Mouse (Mus musculus) heart, postnatal 4 days (tissue): ENCODE measurements around the gene Celf5. TPM values are rescaled to one million over a fixed set of nuclear protein-coding genes. Genes with fewer than 3 reads are reported as not detected.

Experiments
- DNase-seq: peaks from one replicate; pipeline ENCODE4 v3.0.0; 2021
- total RNA-seq, 2 experiments: library from RNA; stranded (reverse); gene quantifications; 2 replicates each; pipeline ENCODE4 v1.2.3; 2021

The Celf5 gene
- total RNA-seq, 2 experiments from 2014 or later = 0.09 to 0.33 TPM

DNA sequence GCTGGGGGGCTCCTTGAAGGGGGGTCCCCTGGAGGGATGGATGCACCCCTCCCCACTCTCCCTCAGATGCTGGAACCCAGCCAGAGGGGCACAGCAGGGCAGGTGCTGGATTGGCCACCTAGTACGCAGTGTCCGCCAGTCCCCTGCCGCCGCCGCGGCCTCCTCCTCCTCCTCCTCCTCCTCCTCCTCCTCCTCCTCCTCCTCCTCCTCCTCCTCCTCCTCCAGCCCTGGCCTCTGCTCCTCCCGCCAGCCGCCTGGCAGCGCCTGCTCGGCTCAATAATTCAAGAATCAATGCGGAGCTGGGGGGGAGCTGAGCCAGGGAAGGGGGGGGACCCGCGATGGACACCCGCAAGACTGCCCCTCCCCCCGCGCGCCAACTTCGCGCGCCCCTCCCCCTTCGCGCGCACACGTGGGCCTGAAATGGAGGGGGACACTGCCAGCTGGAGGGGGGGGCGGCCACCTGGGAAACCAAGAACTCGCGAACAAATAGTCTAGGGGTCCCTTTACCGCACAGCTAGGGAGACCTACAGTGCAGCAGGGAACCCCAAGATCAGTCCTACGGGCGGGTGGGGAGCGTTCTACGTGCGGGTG, 56.3 kb downstream of the Celf5 start:
- DNase-seq = peak; percentile 53

DNA sequence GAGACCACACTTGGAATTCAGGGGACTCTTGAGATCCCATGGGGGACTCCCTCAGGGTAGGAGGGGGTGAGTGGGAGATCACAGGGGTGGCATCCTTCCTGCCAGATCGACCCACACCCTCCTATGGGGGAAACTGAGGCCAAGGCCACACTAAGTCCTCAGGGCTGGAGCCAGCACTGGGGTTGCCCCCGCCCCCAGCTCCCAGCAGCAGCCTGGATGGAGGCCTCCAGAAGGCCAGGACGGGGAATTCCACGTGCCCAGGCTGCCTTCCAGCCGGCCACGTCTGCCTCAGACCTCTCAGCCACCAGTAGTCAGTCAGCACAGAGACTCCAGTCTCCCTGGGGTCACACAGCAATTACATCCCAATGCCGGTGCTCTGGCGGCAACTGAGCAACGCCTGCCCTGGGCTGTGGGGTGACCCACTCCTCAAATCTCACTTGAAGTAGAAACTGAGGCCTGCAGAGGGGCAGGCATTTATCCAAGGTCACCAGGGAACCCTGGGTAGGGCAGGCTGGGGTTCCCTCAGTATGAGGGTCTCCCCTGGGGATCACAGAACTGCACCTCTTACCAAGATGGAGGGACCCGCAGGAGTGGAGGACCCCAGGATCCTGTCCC, 57.2 kb downstream of the Celf5 start:
- peak; percentile 64 for DNase-seq

DNA sequence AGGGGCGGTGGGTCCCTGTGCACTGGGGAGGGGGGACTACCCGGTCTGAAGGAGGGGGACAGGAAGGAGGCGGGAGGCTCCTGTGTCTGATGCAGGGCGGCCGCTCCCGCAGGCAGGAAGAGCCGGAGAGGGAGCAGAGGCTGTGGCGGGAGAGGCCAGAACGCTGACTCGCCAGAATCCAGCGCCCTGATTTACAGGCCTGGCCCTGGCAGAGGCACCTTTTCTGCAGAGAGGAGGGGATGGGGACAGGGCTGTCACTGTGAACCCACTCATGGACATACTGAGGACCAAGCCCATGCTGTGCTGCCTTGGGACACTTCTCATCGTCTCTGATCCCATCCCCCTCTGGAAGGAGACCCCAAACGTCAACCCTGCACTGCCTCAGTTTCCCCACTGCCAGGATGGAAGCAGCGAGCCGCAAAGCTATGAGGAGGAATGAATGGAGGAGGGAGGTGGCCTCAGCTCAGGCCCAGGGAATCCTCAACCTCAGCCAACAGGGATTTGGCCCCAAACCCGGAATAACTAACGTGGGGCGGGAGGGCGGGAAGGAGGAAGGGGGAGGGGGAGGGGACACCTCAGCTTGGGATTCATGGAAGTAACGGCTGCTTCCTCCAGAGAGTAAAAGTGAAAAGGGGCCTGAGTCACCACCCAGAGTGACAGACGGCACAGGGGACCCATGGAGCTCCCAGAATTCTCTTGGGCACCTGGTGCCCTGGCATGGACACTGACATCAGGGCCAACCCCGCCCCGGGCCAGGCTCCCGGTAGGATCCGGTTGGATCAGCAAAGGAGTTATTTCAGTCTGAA, 58.1 kb downstream of the Celf5 start:
- peak; percentile 78 for DNase-seq

DNA sequence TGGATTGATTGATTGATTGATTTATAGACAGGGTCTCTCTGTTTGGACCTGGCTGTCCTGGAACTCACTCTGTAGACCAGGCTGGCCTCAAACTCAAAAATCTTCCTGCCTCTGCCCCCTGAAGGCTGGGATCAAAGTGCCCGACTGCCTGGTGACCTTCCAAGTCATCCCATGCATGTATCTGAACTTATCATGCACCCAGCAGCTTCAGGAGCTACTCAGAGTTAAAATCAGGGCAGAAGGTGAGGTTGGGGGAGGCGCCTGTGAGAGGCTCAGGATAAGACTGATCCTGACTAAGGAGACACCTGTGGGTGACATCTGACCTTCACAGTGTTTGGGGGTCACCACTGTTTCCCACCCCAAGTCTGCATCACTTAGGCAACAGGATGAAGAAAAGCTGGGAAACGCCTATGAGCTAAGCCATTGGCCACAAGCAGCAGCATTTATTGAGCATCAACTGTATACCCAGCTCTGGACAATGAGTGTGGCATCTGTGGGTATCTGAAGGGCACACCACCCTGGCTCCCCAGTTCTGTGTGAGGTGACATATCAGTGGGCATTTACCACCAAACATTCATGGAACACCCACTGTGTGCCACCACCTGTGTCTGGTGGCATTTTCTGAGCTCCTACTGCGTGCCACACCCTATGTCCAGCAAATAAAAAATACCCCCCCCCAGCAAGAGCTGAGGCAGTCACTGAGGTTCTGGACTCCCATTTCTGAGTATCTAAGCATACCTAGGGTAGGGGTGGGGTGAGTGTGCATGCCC, 58.8 kb downstream of the Celf5 start:
- peak; percentile 7 for DNase-seq

DNA sequence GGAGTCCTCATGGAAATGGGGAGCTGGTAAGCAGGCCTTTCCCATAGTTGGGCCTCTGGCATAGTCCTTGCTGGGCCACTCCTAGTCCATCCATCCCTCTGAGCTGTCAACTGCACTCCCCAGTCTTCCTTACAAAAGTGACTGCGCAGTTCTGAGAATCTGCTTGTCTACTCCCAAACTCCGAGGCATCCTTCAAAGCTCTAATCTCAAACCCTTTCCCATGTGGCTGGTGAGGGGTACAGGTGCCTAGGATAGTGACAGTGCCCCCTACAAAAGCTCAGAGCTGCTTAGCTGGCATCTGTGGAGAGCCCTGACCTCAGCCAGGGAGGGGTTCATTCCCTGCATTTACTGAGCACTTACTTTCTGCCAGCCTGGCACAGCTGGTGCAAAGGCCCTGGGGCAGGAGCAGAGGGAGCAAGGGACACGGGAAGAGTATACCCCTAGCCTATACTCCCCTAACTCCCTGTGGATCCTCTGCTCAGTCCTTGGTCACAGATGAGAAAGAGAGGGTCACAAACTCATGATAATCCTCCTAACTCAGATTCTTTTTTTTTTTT, 59.8 kb downstream of the Celf5 start:
- peak; percentile 5 for DNase-seq

DNA sequence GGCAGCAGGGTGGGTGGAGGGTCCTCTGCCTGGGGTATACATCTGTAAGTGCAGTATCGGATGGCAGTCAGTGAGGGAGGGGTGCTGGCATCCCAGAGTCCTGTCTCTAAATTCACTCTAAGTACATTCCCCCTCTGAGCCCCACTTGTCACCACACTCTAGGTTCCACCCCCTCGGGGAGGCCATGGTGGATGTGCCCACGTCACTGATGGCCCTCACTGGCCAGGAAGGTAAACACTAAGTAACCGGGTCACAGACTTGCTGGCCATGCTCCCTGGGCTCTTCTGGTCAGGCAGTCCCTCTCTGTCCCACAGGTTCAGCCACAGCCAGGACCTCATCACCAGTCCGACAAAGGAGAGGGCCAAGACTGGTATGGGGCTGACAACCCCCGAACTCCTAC, 60.3 kb downstream of the Celf5 start:
- DNase-seq = peak; percentile 5

DNA sequence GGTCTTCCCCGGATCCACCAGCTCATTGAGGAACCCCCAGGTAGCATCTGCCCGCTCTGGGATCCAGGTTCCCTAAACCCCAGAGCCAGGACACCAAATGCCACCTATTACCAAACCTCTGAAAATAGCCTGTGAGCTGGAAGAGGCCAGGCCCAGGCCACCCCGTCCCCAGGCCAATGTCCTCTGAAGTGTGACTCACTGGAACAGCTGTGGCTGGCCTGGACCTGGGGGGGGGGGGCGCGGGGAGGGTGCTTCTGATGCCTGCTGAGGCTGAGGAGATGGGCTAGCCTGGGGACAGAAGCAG, 60.8 kb downstream of the Celf5 start:
- peak; percentile 32 for DNase-seq

DNA sequence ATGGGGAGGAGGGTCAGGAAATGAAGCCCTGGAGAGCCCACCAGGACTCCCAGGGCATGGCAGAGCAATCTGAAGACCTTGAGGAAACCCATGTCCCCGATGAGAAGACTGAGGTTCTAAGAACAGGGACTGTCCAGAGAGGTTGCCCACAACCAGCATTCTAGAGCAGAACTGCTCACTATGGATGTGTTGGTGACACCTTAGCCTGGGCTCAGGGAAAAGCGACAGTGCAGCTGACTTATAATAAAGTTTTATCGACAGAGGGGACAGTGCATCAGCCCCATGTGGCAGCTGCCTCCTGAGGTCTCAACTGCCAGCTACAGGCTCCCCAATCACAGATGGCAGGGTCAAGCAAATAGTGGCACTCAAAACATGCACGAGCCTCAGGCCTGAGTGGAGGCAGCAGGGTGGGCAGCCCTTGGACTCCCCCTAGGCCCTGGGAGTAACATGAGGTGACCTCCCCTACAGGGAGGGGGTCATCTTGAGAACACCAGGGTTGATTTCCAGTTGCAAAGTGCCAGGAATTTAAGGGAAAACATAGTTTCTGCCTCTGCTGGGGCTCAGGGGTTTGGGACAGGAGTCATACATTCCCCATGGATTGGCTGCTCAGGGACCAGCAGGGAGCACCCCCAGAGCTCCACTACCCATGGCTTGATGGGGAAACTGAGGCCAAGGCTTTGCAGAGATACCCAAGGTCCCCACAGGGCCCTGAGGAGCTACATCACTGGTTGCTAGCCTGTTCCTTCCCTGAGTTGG, 61.3 kb downstream of the Celf5 start:
- peak; percentile 5 for DNase-seq

DNA sequence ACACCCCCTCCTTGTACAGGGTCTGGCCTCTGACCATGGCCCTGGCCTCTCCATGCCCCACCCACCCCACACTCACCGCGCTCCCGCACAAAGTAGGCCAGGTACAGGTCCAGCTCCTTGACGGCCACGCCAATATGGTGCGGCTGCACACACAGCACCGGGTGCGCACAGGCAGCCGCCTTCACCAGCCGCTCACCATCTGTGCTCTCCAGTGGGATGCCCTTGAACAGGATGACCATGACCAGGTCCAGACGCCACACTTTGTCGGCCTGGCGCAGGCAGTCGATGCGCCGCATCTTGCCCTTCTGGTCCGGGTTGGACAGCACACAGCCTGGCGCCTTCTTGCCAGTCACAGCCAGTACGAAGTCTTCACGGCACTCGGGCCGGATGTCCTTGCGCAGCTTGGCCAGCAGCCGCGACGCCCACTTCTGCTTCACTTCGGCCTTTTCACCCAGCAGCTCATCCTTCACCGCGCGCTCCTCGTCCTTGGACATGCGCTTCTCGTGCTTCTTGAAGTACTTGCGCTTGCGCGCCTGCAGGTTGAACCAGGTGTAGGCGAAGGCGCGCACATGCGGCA, 62.2 kb downstream of the Celf5 start:
- peak; percentile 9 for DNase-seq

DNA sequence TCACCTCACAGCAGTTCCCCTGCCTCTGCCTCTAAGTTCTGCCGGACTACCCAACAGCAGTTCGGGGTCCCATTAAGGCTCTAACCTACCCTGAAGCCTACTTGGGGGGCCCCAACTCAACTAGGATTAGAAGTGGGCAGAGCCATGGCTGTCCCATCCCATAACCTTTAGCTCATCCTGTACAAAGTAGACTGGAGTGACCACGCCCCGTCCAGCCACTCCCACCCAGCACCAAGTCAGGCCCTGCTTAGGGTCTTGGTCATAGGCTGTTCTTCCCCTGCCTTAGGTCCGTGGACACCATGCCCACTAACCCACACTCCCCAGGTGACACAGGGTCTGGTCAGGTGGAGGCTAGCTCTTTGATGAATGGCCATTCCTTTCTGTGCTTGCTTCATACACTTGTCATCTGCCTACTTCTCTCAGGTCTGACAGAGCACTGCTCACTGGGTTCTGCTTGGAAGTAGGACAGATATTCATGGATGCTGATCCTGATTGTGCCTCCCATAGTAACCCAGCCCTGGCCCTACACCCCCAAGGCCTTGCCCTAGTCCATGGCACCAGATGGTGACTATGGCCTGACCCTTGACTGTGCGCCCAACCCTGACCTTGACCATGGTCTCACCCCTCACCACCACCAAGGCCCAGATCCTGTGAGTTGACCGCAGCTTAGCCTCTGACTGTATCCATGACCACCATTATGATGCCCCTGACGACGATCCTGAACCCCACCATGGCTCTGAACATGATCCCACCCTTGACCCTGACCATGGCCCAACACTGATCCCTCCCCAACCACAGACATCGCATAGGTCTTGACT, 63.2 kb downstream of the Celf5 start:
- peak; percentile 6 for DNase-seq

DNA sequence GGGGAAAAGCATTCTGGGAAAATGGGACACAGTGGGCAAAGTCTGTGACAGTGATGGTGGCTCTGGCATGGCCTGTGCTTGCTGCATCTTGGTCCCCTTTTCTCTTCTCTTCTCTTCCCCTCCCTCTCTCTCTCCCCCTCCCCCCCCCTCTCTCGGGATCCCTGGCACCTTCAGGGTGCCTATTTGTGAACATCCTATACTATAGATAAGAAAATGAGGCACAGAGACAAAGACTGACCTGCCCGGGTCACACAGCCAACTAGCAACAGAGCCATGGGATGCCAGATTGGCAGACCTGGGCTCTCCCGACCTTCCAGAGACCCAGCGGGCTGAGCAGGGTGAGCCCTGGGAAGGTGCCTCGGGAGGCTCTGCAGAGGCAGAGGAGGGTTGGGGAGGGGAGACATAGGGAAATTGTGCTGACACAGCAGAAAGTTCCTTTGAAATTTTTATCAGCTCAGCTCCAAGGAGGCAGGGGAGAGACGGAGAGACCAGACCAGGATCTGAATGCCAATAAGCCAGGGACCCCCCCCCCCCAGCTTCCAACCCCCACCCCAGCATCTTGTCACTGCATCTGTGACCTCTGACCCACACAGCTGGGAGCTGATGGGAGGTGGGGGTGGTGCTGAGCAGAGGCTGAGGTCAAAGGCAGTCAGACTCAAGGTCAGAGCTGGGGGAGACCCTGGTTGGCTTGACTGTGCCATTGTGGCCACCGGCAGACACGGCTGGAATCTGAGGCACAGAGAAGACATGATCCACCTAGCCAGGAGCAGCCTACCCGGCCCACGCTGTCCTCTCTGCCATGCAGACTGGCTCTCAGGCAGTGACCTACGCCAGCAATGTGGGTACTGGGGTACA, 64.1 kb downstream of the Celf5 start:
- peak; percentile 4 for DNase-seq

DNA sequence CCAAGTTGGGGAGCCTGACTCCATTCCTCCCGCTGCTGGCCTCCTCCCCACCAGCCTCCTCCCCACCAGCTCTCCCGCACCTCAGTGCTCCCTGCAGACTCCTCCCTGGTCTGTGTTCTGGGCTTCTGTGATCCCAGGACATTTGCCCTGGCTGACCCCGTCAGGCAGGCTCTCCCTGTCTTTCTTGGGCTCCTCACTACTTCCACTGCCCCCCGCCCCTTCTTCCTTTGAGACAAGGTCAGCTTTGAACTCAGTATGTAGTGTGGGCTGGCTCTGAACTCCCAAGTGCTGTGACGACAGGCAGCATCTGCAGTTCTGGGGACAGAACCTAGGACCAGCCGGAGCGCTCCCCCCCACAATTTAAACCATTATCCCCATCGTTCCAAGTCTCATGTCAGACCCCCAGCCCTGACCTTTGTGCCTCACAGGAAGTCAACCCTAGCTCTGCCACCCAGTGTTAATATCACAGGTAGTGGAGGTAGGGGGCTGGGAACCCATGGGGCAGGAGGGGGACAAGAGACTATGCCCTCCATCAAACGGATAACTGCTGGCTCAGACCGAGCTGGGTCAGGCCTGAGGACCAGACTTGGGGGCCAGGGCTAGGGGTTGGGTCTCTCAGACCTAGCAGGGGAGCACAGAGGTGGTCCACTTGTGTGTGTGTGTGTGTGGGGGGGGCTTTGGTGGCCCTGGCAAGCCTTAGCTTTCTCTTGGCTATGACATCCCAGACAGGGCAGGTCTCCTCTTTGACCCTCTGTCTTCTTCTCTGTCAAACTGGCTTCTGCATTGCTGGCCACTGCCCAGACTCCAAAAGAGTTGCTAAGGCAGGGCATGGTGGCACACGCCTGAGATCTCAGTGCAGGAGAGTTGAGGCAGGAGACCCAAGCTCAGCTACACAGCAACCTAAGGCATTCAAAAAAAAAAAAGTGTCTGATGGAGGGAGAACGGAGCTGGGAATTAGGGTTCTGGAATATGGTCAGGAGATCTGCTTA, 65.0 kb downstream of the Celf5 start:
- no peak for DNase-seq

DNA sequence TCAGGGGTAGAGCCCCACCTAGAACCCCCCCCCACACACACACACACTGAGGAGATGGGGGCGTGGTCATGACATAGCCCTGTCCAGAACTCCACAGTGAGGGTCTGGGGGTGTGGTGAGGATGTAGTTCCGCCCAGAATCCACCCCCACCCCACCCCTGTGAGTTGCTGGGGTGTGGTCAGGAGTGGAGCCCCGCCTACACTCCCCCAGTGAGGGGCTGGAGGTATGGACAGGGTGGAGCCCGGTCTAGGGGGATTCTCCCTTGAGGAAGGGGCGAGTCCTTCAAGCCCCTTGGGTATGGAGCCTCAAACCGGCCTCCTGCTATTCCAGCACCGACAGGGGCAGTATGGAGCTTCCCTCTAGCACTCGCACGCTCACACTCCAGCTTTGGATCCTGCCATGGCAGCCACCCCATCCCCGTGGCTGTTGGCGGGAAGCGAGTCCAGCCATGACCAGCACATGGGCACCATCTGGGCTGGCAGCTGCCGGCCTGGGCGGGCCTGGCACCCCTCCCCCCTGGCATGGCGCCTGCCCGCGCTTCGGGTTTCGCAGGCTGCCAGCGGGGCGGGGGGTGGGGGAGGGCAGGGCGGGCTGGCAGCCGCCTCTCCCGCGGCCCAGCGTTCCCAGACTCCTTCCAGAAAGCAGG, 65.8 kb downstream of the Celf5 start:
- peak; percentile 90 for DNase-seq

DNA sequence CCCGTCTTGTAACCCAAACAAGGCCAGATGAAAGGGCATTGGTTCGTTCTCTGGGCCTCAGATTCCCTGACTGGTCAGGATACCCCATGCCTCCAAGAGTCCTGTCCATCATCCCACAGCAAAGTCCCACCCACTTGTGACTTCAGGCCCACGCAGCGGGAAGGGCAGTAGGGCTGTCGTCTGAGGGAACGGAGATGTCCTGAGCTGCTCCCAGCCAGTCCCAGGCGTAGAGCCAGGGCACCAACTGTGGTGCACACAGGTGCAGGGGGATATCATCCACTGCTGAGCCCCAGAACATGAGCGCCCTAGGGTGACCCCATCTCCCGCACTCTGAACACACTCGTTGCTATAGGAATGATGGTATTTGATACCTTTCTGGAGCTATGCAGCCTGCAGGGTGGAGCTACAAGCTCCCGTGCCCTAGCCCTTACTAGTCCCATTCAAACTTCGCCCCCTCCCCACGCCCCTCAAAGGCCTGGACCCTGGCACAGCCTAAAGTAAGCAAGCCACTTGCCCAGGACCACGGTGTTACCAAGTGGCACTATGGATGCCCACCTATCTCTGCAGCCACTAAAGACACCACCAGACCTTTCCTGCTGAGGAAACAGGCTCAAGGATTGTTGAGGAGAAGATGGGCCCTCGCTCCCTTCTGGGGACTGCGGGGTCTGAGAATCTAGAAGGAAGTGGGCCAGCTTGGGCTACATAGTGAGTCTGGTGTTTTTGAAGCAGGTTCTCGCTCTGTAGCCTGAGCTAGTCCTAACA, 66.8 kb downstream of the Celf5 start:
- no peak for DNase-seq

DNA sequence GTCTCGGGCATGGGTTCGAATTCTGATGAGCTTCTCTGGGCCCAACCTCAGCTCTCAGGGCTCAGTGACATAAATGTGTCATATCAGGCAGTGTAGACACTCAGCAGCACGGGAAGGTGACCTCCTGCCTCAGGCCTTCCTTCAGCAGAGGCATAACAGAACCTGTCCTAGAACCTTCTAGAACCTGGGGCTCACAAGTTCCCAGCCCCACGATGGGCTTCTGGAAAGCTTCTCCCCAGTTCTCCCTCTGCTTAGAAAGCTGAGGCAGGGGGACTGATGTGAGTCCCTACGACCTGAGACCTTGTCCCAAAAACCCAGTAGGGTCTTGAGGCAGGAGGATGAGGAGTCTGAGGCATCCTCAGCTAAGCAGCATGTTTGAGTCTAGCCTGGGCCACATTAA, 67.4 kb downstream of the Celf5 start:
- no peak for DNase-seq

DNA sequence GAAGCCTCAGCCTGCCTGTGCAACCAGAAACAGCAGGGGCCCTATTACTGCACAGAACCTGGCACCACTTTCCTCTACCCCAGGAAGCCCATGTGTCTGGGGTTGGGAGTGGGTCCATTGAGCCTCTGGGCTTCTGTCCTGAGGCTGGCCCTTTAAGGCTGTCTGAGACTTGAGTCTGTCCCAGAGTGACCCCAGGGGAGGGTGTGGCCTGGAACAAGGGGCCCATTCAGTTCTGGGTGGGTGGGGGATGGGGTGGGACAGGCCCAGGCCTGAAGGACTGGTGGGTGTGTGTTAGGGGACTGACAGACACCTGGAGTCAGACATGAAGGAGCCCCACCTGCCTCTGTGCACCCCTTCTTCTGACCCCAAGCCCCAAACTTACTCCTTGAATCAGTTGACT, 67.8 kb downstream of the Celf5 start:
- DNase-seq = peak; percentile 65
